In the genomic region with DNA sequence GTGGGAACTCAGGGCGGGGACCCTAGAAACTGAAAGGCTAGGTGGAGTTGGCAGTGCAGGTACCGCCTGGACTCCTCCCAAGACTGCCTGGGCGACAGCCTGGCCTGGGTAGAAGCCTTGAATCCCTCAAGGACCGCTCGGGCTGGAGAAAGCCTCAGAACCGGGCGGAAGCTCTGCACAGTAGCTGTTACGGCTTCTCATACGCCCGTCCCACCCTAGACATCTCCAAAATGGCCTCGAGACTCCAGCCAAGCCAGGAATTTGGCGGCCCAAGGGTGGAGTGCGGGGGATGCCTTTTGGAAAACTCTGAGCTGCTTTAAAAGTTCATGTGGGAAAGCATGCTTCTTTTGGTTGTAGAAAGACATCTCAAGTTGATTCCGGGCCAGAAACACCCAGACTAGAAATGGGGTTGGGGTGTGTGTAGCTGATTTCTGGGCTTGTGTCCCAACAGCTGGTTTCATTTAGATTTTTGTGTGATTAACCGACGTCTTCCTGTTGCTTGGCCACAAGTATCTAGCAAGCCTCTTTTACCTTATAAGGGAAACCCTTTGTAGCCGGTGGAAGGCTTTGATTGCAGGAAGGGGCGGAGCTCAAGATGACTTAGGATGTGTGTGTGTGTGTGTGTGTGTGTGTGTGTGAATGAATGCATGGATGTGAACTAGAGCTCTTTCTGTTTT, we compare ENCODE assay signal across 1 mouse cellular context.
TF ChIP-seq lines count a peak whose summit lies in the region.

No protein-coding gene starts in this region.

TF ChIP-seq in MEL, 35 proteins besides CTCF, POLR2A, EP300 and RAD21:
- no peak for TF ChIP-seq CHD1 (IDR thresholded peaks at IDR 0.05; ENCODE audit: low read depth, low read length)
- TF ChIP-seq SIN3A (IDR thresholded peaks at IDR 0.05; ENCODE audit: low read length), result 0 out of 2 replicates have a peak, but pooled peaks have one; percentile 19
- TF ChIP-seq ETS1 (IDR thresholded peaks at IDR 0.05; ENCODE audit: low read depth, low read length), result peak; percentile 61
- peak; percentile 89 for TF ChIP-seq RCOR1 (IDR thresholded peaks at IDR 0.05; ENCODE audit: low read depth, low read length)
